Mouse (Mus musculus) stomach, postnatal 0 days (tissue): Measurements from ENCODE around the gene Prelid3b. TPM values are rescaled to one million over a fixed set of nuclear protein-coding genes. Genes with fewer than 3 reads are reported as not detected.

Source experiments
- ATAC-seq: fragments of 200-750 bp; cut with Nextera tagmentation; 2 replicates; pipeline ENCODE4 v1.8.0; 2017; ENCODE audit not compliant: low FRiP score, low TSS enrichment
- DNase-seq: peaks from one replicate; pipeline ENCODE4 v3.0.0-alpha.2; 2016; ENCODE audit warnings: low spot score
- H3K27ac ChIP-seq: fragments of 300-500 bp; sonication (generic); replicated peaks from 2 replicates; pipeline ENCODE4 v1.5.1; 2014; ENCODE audit warnings: mild to moderate bottlenecking, control low read depth
- H3K27me3 ChIP-seq: fragments of 300-500 bp; sonication (generic); 2 replicates; pipeline ENCODE4 v1.6.1; 2014; ENCODE audit warnings: low read length; ENCODE audit not compliant: control insufficient read depth, insufficient read depth
- H3K36me3 ChIP-seq: fragments of 300-500 bp; sonication (generic); 2 replicates; pipeline ENCODE4 v1.6.1; 2014; ENCODE audit warnings: low read length, mixed read lengths; ENCODE audit not compliant: control insufficient read depth, insufficient read depth
- H3K4me1 ChIP-seq: fragments of 300-500 bp; sonication (generic); replicated peaks from 2 replicates; pipeline ENCODE4 v1.6.1; 2014; ENCODE audit warnings: antibody characterized with exemption; ENCODE audit not compliant: control insufficient read depth, insufficient read depth
- H3K4me2 ChIP-seq: fragments of 300-500 bp; sonication (generic); replicated peaks from 2 replicates; pipeline ENCODE4 v1.6.1; 2014; ENCODE audit warnings: low read depth, mild to moderate bottlenecking, control low read depth, moderate library complexity
- H3K4me3 ChIP-seq: fragments of 300-500 bp; sonication (generic); 2 replicates; pipeline ENCODE4 v1.5.1; 2014; ENCODE audit warnings: low read depth, low read length, control low read depth
- H3K9ac ChIP-seq: fragments of 300-500 bp; sonication (generic); 2 replicates; pipeline ENCODE4 v1.6.1; 2014; ENCODE audit warnings: mild to moderate bottlenecking, low read length, control low read depth, mixed read lengths
- H3K9me3 ChIP-seq: fragments of 300-500 bp; sonication (generic); 2 replicates; pipeline ENCODE4 v1.6.1; 2016; ENCODE audit warnings: low read length; ENCODE audit not compliant: control insufficient read depth
- CTCF ChIP-seq: IDR thresholded peaks from 2 replicates; pipeline ENCODE4 v1.5.1; 2016; ENCODE audit warnings: antibody characterized with exemption, low read depth, mild to moderate bottlenecking, moderate library complexity
- EP300 ChIP-seq: optimal IDR thresholded peaks from 2 replicates; pipeline ENCODE3; 2016; ENCODE audit warnings: antibody characterized with exemption
- WGBS: fragments of 180-500 bp; shearing (Covaris S2); extraction: QIAGEN DNeasy Blood & Tissue Kit; methylation state at CpG from one replicate; pipeline ENCODE4 v1.1.7; 2014; 5-methylcytosine and 5-hydroxymethylcytosine counted together
- polyA plus RNA-seq: library from polyadenylated mRNA; unstranded; fragments of >200 nt; fragmentation: Nextera tagmentation; extraction: Ambion mirVana; gene quantifications from 2 replicates; pipeline ENCODE4 v1.2.1, GENCODE M21; 2015

The Prelid3b gene
- polyA plus RNA-seq, 1 experiment from 2014 or later, result 131 TPM

DNA sequence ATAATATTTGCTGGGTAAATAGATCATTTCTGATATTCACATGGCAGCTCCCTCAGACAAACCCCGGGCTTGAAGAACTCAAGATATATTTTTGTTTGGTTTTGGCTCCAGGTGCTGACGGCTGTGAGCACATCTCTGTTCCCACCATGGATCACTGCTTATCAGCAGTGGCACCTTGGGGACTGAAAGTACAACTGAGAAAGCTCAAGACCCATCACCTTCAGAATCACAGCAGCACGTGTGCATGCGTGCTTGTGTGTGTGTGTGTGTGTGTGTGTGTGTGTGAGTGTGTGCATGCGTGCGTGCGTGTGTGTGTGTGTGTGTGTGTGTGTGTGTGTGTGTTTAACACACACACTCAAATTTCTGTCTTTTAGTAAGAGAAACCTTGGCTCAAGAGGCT, 28.5 kb downstream of the Prelid3b start:
- WGBS, result 68% methylated on average over 7 of the region's 7 CpGs

DNA sequence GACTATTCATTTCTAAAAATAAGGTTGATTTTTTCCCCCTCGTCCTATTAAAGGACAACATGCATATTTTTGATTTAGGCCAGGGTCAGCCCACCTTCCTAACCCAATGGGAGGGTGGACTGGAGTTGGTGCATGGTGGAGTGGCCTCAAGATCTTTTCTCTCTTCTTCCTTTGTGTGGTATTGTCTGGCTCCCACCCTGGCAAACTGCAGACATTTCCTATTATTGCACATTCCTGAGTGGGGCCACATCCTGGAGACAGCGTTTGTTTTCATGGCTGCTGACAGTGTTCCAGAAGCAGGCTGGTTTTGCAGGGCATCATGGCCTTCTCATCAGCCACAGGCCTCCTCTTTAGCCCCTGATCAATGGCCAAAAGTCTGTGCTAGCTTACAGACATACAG, 29.8 kb downstream of the Prelid3b start:
- H3K27me3 ChIP-seq, result no peaks in the 10 kb centered on the region
- H3K9me3 ChIP-seq, result no peaks in the 10 kb centered on the region
- TF ChIP-seq EP300, result no peak
- TF ChIP-seq CTCF, result no peak
- no peak overlapping the region for H3K27ac ChIP-seq
- 43% methylated on average over 2 of the region's 2 CpGs for WGBS
- H3K4me3 ChIP-seq, result no peak overlapping the region
- no peaks in the 10 kb centered on the region for H3K36me3 ChIP-seq
- ATAC-seq, result no peak
- no peak for DNase-seq
- H3K4me1 ChIP-seq, result peaks cover 5% of the 10 kb centered on the region
- H3K4me2 ChIP-seq, result no peak overlapping the region
- no peak overlapping the region for H3K9ac ChIP-seq

More for the DNA sequence above, 28.5 kb downstream of the Prelid3b start:
- TF ChIP-seq EP300 (no peak), CTCF (no peak)
- Histone ChIP-seq H3K36me3 (no peaks in the 10 kb centered on the region), H3K4me3 (no peak overlapping the region), H3K4me1 (0 out of 2 replicates have a peak, but pooled peaks cover 4% of the 10 kb centered on the region), H3K27me3 (no peaks in the 10 kb centered on the region), H3K4me2 (no peak overlapping the region), H3K9me3 (no peaks in the 10 kb centered on the region), H3K9ac (no peak overlapping the region), H3K27ac (no peak overlapping the region)
- no peak for ATAC-seq
- no peak for DNase-seq

DNA sequence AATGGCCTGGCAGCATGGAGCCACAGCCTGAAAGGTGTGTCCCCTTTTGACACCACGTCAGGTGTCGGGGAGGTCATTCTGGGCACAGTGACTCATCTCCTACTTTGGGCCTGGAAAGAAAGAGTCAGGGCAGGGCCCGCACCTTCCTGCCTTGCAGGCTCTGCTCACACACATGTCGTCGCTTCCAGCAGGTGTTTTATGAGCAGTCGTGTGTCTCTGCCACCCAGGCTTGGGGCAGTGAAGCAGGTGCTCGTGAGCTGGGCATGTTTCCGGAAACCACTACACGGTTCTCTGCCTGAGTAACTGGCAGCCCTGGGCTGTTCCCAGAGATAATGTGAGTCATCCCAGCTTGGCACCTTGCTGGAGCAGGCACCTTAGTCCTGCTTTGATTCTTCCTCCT, 30.4 kb downstream of the Prelid3b start:
- DNase-seq (peak; percentile 71), ATAC-seq (peak; percentile 80)
- Histone ChIP-seq H3K4me1 (peaks cover 8% of the 10 kb centered on the region), H3K9me3 (no peaks in the 10 kb centered on the region), H3K36me3 (no peaks in the 10 kb centered on the region), H3K4me2 (no peak overlapping the region), H3K27ac (peak overlapping the region; percentile 30; the same call in 1 of the 2 replicates), H3K27me3 (no peaks in the 10 kb centered on the region), H3K4me3 (no peak overlapping the region), H3K9ac (no peak overlapping the region)
- WGBS, result 52% methylated on average over 9 of the region's 9 CpGs
- no peak for TF ChIP-seq CTCF
- no peak for TF ChIP-seq EP300

DNA sequence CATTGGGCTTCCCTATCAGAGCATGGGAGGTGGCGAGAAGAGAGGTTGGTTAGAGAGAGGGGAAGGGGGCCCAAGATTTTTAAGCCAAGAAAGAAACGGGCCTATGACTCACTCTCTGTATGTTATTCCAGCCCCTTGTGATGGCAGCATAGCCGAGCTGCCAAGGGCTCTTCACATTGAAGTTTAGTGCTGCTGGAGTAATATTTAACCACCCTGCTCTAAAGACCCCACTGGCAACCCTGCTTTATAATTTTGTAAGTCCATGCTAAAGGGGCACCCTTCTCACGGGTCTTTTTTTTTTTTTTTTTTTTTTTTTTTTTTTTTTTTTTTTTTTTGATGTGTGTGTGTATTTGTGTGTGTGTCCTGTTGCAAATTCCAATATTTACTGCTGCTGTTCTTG, 31.0 kb downstream of the Prelid3b start:
- Histone ChIP-seq H3K9me3 (no peaks in the 10 kb centered on the region), H3K36me3 (no peaks in the 10 kb centered on the region), H3K27me3 (no peaks in the 10 kb centered on the region), H3K4me3 (no peak overlapping the region), H3K4me1 (peaks cover 8% of the 10 kb centered on the region), H3K9ac (no peak overlapping the region), H3K27ac (no peak overlapping the region), H3K4me2 (no peak overlapping the region)
- WGBS, result 58% methylated on average over 4 of the region's 4 CpGs
- TF ChIP-seq EP300, result no peak
- no peak for TF ChIP-seq CTCF
- no peak for DNase-seq
- no peak for ATAC-seq

GRCm38 (mm10) chr2:174439961-174440360, 32.9 kb downstream of the Prelid3b start:
- 81% methylated on average over 9 of the region's 9 CpGs for WGBS
- Histone ChIP-seq H3K27me3 (no peaks in the 10 kb centered on the region), H3K4me1 (peaks cover 8% of the 10 kb centered on the region), H3K4me3 (no peak overlapping the region), H3K27ac (no peak overlapping the region), H3K9ac (no peak overlapping the region), H3K9me3 (no peaks in the 10 kb centered on the region), H3K36me3 (no peaks in the 10 kb centered on the region), H3K4me2 (no peak overlapping the region)
- DNase-seq (no peak), ATAC-seq (no peak)
- TF ChIP-seq EP300 (no peak), CTCF (no peak)

GRCm38 (mm10) chr2:174439450-174439838, 33.4 kb downstream of the Prelid3b start:
- Histone ChIP-seq H3K9ac (peak overlapping the region; percentile 68), H3K9me3 (no peaks in the 10 kb centered on the region), H3K4me1 (peaks cover 8% of the 10 kb centered on the region), H3K4me3 (no peak overlapping the region; the same call in 1 of the 2 replicates), H3K27ac (peak overlapping the region; percentile 30; the same call in 1 of the 2 replicates), H3K27me3 (no peaks in the 10 kb centered on the region), H3K36me3 (no peaks in the 10 kb centered on the region), H3K4me2 (peak overlapping the region; percentile 83; the same call in 1 of the 2 replicates)
- TF ChIP-seq EP300 (no peak), CTCF (no peak)
- DNase-seq, result no peak
- ATAC-seq, result no peak
- WGBS, result 60% methylated on average over 5 of the region's 5 CpGs
